Mouse (Mus musculus) thymus, postnatal 14 days (tissue): ENCODE data around the gene Magoh.

Experiments
- DNase-seq: peaks from one replicate; pipeline ENCODE4 v3.0.0; 2021

The Magoh gene

GRCm38 (mm10) chr4:107879254-107880050 lies at the start of gene Magoh:
Magoh (plus strand) TSS chr4:107879755.
- DNase-seq = peak; percentile 97

DNA sequence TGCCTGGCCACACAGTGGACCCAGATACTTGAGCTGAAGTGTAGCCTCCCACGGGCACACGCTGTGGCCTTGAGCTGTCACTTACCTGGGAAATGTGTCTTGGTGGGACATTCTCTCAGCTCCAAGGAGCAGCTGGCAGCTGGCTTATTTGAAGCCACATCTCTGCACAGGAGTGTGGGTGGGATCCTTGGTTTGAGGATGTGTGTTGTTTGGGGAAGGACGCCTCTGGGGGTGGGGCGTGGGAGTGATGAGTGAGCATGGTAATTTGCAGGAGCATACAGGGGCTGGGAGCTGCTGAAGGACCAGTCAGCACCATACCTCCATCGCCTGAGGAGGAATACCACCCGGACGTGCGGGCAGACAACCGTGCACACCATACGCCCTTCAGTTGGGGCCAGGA lies 49.4 kb upstream of the Magoh start:
- DNase-seq = no peak

DNA sequence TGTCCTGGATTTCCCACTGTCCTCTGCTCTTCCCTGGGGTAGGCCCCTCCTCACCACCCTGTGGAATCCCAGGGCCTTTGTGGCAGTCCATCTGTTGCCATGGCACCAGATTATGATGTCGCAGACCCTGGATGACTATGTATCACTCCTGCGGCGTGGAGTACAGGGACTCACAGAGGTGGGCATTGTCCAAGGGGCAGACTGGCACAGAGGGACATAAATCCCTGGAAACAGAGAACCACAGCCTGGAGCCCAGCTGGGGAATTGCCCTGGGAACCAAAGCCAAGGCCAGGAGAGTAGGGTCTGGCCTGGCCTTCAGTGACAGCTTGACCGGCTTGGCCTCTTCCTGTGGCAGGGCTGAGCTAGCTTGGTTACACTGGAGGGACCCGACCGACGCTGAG lies 48.7 kb upstream of the Magoh start:
- no peak for DNase-seq

- no peak for DNase-seq
Observed at GRCm38 (mm10) chr4:107831678-107832077, 47.9 kb upstream of the Magoh start.

- DNase-seq = no peak
Observed at GRCm38 (mm10) chr4:107833525-107833924, 46.0 kb upstream of the Magoh start.

GRCm38 (mm10) chr4:107834643-107835314 lies 44.8 kb upstream of the Magoh start:
- DNase-seq = no peak

- DNase-seq = no peak
Observed at GRCm38 (mm10) chr4:107835508-107835909, 44.0 kb upstream of the Magoh start.

DNA sequence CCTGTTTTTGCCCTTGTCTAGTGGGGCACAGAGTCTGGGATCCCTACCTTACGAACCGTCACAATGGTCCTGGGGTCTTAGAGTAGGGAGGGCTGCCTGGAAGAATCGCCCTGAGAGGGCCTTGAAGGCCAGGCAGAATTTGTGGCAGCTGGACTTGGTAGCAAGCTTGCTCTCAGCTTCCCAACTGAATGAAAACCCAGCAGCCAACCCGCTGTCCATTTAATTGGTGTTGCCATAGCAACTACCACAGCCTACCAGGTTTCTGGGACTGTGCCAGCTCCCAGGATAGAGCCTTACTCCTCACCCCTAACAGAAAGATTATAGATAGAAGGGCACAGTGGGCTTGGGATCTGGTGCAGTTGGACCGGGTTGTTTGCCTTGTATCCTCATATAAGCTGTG lies 42.8 kb upstream of the Magoh start:
- no peak for DNase-seq

GRCm38 (mm10) chr4:107837910-107838309 lies 41.6 kb upstream of the Magoh start:
- no peak for DNase-seq

GRCm38 (mm10) chr4:107843687-107844086 lies 35.9 kb upstream of the Magoh start:
- no peak for DNase-seq

- peak; percentile 74 for DNase-seq
Observed at GRCm38 (mm10) chr4:107844971-107845370, 34.6 kb upstream of the Magoh start.

DNA sequence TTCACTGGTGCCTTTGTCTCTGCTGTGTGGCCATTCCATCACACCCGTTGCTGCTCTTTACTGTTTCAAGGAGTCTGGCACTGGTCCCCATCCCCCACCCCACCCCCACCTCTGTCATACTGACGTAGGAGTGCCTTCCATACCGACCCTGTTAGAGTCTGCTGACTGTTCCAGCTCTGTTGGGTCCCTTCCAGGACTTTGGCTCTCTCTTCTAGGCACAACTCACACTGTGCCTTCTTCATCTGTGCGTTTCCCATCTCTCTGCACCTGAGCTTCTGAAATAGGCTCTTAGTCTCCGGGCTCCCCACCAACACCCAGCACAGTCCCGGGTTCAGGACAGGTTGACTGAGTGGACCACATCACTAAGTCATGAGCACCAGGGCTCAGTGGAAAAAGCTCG lies 32.8 kb upstream of the Magoh start:
- no peak for DNase-seq

DNA sequence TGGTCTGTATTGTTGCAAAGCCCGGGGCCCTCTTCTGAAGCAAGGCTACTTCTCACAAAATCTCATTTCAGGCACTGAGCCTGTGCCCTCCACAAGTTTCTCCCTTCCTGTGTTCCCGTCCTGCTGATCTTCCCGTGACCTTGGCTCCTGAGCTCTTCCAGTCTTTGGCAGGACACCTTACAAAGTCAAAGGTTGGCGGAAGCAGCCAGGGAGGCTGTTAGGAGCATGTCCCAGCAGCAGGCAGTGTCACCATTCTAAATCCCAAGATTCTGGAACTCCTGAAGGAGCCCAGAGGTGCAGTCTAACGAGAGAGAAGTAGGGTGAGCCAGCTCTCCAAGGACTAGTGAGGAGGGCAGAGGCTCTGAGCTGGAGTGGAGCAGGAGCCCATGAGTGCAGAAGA lies 31.0 kb upstream of the Magoh start:
- no peak for DNase-seq

DNA sequence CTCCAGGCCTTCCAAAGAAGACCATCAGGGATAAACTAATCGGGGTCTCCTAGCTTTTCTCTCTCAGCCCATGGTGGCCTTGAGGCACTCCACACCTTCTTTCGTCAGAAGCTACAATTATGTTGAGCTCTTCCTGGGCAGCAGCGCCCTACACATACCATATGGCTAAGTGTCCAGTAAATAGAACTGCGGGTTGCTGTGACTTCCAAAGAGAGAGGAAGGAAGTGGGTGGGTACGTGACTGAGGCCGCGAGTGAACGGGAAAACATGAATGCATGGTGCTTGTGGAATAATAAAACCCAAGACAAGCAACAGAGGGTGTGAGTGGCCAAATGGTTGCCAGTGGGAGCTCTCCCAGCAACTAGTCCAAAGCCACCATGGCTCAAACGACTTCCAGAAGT lies 29.9 kb upstream of the Magoh start:
- no peak for DNase-seq

DNA sequence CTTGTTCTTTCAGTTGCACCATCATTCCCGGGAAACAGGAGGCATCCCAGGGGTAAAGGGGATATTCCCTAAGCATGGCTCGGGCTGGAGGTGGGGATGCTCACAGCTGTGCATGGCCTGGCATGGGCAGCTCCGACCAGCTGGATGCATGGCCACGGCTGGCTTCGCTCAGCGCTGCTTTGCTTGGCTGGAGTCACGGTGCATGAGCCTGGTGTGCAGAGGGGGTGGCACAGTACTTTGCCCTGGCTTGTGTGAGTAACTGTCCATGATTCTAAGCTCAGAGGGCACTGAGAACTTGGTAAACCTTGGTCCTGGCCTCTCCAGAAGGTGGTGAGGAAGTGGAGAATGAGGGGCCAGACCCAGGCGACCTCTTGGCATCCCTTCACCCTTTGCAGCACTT lies 29.5 kb upstream of the Magoh start:
- DNase-seq = no peak

DNA sequence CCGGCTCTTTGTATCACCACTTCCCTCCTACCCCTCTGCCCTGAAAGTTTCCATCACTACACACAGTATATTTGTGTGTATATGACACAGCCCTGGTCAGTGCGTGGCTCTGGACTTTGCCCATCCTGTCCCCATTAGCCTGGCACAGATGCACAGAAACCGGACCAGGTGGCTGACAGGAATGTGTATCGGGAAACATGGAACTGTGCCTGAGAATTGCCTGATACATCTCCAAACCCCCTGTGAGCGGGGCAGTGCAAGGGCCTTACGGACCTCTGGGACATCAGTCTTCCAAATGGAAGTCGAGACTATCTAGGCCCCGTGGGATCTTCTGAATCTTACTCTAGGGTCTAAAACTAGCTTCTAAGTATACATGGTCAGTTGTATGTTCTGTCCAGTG lies 26.2 kb upstream of the Magoh start:
- DNase-seq = no peak

GRCm38 (mm10) chr4:107853836-107854235 lies 25.7 kb upstream of the Magoh start:
- no peak for DNase-seq

DNA sequence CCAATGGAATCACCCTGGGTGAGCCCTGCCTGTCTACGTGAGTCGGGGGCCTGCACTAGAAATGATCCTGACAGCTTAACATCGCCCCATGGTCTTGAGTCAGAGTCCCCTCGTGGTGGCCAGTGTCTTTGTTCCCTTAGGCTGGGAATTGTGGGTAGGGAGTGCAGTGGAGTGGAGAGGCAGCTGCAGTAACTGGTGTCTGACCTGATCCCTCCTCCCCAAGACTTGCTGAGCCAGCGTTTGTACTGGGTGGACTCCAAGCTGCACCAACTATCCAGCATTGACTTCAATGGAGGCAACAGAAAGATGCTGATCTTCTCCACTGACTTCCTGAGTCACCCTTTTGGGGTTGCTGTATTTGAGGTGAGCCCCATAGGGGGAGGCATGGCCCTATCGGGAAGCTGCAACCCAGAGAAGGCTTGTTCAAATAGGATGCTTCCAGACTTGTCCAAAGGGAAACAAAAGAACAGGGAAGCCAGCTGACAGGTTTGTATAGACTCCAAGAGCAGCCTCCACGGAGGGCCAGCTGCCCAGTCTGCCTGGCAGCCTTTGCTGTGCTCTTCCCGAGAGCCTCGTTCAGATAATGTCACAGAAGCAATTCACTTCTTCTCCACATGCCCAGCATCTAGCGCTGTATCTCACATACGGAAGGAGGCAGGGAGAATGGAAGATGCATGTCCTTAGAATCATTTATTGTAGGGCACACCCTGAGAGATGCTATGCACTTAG lies 22.4 kb upstream of the Magoh start:
- DNase-seq = no peak

- DNase-seq = no peak
Observed at GRCm38 (mm10) chr4:107858995-107859394, 20.6 kb upstream of the Magoh start.

GRCm38 (mm10) chr4:107864866-107865265 lies 14.7 kb upstream of the Magoh start:
- DNase-seq = no peak

GRCm38 (mm10) chr4:107881631-107882030 lies 2.1 kb downstream of the Magoh start:
- DNase-seq = no peak

- DNase-seq = no peak
Observed at GRCm38 (mm10) chr4:107886371-107886770, 6.8 kb downstream of the Magoh start.

DNA sequence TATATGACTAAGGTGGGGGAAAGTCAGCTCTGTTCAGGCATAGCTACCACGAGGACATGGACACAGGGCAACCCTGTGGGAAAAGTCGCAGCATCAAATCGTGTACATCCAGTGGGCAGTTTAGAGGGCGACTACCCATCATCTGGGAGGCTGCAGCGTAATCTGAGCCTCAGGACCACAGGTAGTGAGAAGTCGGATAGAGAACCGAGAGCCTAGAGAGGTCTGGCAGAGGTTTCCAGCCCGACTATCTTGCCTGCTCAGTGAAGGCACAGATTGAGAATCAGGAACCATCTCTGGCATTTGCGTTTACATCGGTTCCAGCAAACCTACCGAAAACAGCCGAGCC lies 9.8 kb downstream of the Magoh start:
- DNase-seq = no peak
